Mouse (Mus musculus) liver, postnatal 0 days (tissue): ENCODE measurements around the gene Cd38.

Experiments
- CTCF ChIP-seq: sonication (generic); IDR thresholded peaks from 2 replicates; pipeline ENCODE4 v1.5.1; 2016; ENCODE audit warnings: antibody characterized with exemption, low read depth
- EP300 ChIP-seq: IDR thresholded peaks from 2 replicates; pipeline ENCODE4 v1.6.1; 2016; ENCODE audit warnings: antibody characterized with exemption, low read depth, mild to moderate bottlenecking

DNA sequence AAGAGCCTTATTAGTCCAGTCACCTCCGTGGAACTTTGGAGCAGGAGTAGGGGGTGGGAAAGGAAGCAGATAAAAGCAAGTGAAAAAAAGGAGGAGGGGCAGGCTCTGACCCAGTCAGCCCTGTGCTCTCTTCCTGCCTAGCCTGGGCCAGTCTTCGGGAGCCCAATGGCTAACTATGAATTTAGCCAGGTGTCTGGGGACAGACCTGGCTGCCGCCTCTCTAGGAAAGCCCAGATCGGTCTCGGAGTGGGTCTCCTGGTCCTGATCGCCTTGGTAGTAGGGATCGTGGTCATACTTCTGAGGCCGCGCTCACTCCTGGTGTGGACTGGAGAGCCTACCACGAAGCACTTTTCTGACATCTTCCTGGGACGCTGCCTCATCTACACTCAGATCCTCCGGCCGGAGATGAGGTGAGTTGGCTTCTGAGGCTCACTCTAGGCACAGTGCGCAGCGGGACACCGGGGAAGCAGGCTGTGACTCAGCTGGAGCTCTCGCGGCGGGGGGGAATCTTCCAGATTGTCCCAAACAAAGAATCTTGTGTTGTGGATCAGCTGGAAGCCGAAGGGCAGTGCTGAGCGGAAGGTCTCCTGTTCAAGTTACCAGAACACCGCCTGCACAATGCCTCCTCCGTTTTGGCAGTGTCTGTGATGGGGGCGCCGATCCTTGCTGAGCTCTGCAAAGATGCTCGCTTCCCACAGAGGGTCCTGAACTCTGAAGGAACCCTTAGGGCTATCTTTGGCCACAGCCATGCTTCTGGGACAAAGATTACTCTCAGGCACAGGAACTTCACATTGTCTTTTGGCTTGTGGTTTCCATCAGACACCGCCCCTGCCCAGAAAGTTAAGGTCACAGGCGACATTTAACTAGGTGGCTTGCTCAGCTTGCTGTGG lies 603 bp downstream of the Cd38 start:
- TF ChIP-seq CTCF = no peak
- TF ChIP-seq EP300 = 0 out of 2 replicates have a peak, but pooled peaks have one; percentile 12
